Mouse (Mus musculus): ENCODE measurements around the gene Gprin2. TPM values are rescaled to one million over a fixed set of nuclear protein-coding genes. Genes with fewer than 3 reads are reported as not detected.
A peak's percentile ranks its signal among the peaks of the same experiment; 100 is the strongest.

Gprin2 gene
- polyA plus RNA-seq, 1 experiment from 2014 or later, result 3.3 TPM

DNA sequence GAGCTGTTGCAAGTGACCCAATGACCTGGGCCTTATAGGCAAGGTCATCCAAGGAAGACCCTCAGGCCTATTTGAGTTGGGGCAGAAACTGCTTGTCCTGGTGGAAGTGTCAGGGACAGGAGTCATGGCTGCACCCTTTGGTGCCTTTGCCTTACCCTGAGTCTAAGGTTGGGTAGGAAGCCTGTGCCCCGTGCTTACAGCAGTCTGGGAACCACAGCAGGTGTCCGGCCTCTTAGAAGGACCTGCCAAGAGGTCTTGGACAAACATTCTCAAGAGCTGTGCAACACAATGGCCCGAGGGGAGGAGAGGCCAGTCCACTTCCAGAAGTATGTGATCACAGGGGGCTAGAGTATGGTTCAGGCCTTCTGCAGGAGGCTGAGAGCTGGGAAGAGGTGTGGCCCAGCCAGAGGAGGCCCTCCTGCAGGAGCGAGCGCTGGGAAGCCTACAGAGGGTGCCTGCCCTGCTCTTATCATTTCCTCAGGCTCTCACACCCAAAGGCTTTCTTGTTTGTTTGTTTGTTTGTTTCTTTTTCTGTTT is 22.0 kb upstream of the Gprin2 start:
- no peaks in the 10 kb centered on the region for H3K9me3 ChIP-seq (replicated peaks)
- H3K4me2 ChIP-seq (replicated peaks), result no peak overlapping the region
- peaks cover 4% of the 10 kb centered on the region; the same call in 1 of the 2 replicates for H3K4me1 ChIP-seq
- H3K4me3 ChIP-seq, result no peak overlapping the region
- no peak overlapping the region for H3K9ac ChIP-seq
- no peaks in the 10 kb centered on the region for H3K36me3 ChIP-seq
- peaks cover 31% of the 10 kb centered on the region for H3K27me3 ChIP-seq
- H3K27ac ChIP-seq, result no peak overlapping the region
- 77% methylated on average over 5 of the region's 5 CpGs for WGBS
- ATAC-seq (ENCODE audit: low FRiP score), result no peak

DNA sequence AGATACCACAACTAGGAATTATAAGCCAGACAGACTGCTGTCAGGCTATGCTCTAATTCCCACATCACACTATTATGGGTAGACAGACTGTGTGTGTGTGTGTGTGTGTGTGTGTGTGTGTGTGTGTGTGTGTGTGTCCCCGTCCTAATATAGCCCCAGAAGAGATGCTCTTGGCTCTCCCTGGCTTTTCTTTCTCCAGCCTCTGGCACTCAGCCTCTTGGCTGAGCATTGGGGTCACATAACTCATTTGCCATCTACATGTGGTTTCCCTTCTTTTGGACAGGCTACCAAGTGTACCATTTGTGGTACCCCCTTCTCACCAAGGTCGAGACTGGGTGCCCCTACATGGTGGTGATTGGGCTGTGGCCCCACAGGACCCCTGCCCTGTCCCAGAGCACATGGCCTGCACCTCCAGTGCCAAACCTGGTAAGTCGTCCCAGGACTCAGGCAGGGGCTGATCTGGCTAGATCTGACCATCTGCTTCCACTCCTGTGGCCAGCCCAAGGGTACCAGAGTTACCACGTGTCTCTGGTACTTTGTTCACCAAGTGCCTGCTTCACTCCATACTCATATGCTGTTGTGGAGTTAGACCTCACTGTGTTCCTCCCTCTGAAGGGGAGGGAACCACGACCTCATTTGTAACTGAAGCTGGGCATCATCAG is 20.1 kb upstream of the Gprin2 start:
- Histone ChIP-seq H3K36me3 (no peaks in the 10 kb centered on the region), H3K27me3 (peaks cover 31% of the 10 kb centered on the region), H3K9ac (no peak overlapping the region), H3K4me3 (no peak overlapping the region), H3K4me2 (replicated peaks) (no peak overlapping the region), H3K27ac (no peak overlapping the region), H3K9me3 (replicated peaks) (no peaks in the 10 kb centered on the region), H3K4me1 (peaks cover 4% of the 10 kb centered on the region; the same call in 1 of the 2 replicates)
- WGBS, result 77% methylated on average over 5 of the region's 5 CpGs
- ATAC-seq (ENCODE audit: low FRiP score), result no peak

DNA sequence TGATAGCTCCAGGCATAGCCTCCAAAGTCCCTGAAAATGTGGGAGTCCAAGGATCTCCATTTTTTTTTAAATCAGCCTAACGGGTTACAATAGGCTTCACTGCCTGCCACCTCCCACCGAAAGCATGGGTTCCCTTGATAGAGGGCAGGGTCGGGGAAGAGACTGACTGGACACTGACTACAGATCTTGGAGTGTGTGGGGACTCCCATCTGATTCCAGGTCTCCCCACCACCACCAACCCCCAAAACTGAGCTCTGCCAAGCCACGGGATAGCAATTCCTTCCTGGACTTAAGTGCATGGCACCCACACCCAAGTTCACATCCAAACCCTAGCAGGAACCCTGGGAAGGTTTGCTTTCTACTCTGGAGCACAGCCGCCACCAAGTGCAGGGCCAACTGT is 19.0 kb upstream of the Gprin2 start:
- Histone ChIP-seq H3K9me3 (replicated peaks) (no peaks in the 10 kb centered on the region), H3K4me3 (no peak overlapping the region), H3K9ac (no peak overlapping the region), H3K27me3 (peaks cover 31% of the 10 kb centered on the region), H3K4me1 (peaks cover 4% of the 10 kb centered on the region; the same call in 1 of the 2 replicates), H3K4me2 (replicated peaks) (no peak overlapping the region), H3K36me3 (no peaks in the 10 kb centered on the region), H3K27ac (no peak overlapping the region)
- ATAC-seq (ENCODE audit: low FRiP score), result no peak
- 75% methylated on average over 5 of the region's 5 CpGs for WGBS

- H3K4me2 ChIP-seq (replicated peaks), result peak overlapping the region; percentile 49
- peaks cover 4% of the 10 kb centered on the region; the same call in 1 of the 2 replicates for H3K4me1 ChIP-seq
- peak; percentile 19; the same call in 1 of the 2 replicates for ATAC-seq (ENCODE audit: low FRiP score)
- no peaks in the 10 kb centered on the region for H3K36me3 ChIP-seq
- WGBS, result 6% methylated on average over 29 of the region's 29 CpGs
- peaks cover 31% of the 10 kb centered on the region for H3K27me3 ChIP-seq
- no peaks in the 10 kb centered on the region for H3K9me3 ChIP-seq (replicated peaks)
- no peak overlapping the region for H3K9ac ChIP-seq
- H3K27ac ChIP-seq, result no peak overlapping the region
- H3K4me3 ChIP-seq, result peak overlapping the region; percentile 19; the same call in 1 of the 2 replicates
Measured at GRCm38 (mm10) chr14:34219786-34220198, 18.3 kb upstream of the Gprin2 start.

GRCm38 (mm10) chr14:34219295-34219694 is 17.8 kb upstream of the Gprin2 start, which contains the start of gene Syt15:
TSS of gene Syt15 (plus strand) at chr14:34219595.
- WGBS, result 73% methylated on average over 6 of the region's 6 CpGs
- H3K9me3 ChIP-seq (replicated peaks), result no peaks in the 10 kb centered on the region
- peaks cover 31% of the 10 kb centered on the region for H3K27me3 ChIP-seq
- H3K4me1 ChIP-seq, result peaks cover 4% of the 10 kb centered on the region; the same call in 1 of the 2 replicates
- no peak within 1 kb of the TSS for H3K27ac ChIP-seq
- no peaks in the 10 kb centered on the region for H3K36me3 ChIP-seq
- H3K9ac ChIP-seq, result no peak within 1 kb of the TSS
- no peak for ATAC-seq (ENCODE audit: low FRiP score)
- H3K4me3 ChIP-seq, result peak within 1 kb of the TSS; percentile 19; the same call in 1 of the 2 replicates
- peak within 1 kb of the TSS; percentile 49 for H3K4me2 ChIP-seq (replicated peaks)

- Histone ChIP-seq H3K9me3 (replicated peaks) (no peaks in the 10 kb centered on the region), H3K4me1 (peaks cover 4% of the 10 kb centered on the region; the same call in 1 of the 2 replicates), H3K4me2 (replicated peaks) (no peak overlapping the region), H3K4me3 (no peak overlapping the region), H3K9ac (no peak overlapping the region), H3K27me3 (peaks cover 21% of the 10 kb centered on the region), H3K27ac (no peak overlapping the region), H3K36me3 (no peaks in the 10 kb centered on the region)
- whole genome bisulfite sequencing, result 74% methylated on average over 6 of the region's 6 CpGs
- no peak for ATAC-seq (ENCODE audit: low FRiP score)
Measured at GRCm38 (mm10) chr14:34215451-34216127, 14.1 kb upstream of the Gprin2 start.

GRCm38 (mm10) chr14:34209942-34210341 is 8.5 kb upstream of the Gprin2 start:
- ATAC-seq (ENCODE audit: low FRiP score), result no peak
- no peak overlapping the region for H3K27ac ChIP-seq
- no peaks in the 10 kb centered on the region for H3K27me3 ChIP-seq
- H3K4me1 ChIP-seq, result no peaks in the 10 kb centered on the region
- no peaks in the 10 kb centered on the region for H3K9me3 ChIP-seq (replicated peaks)
- H3K9ac ChIP-seq, result no peak overlapping the region
- H3K4me2 ChIP-seq (replicated peaks), result no peak overlapping the region
- no peak overlapping the region for H3K4me3 ChIP-seq
- no peaks in the 10 kb centered on the region for H3K36me3 ChIP-seq
- WGBS, result 89% methylated on average over 4 of the region's 4 CpGs

DNA sequence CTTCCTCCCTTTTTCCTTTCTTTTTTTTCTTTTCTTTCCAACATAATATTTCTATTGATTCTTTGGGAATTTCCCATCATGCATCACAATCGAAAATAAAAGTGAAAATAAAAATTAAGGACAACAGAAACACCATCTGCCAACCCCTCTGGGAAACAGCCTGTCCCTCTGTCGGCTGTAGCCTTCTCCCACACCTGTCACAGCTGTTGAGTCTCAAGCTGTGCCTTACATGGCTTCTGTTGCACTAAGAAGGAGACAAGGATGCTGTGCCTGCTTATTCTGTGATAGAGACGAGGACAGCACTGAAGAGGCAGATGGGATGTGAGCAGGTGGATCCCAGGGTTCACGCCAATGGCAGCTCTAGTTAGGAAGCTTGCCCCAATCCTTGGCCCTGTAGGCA is 7.6 kb upstream of the Gprin2 start:
- Histone ChIP-seq H3K4me2 (replicated peaks) (no peak overlapping the region), H3K27me3 (no peaks in the 10 kb centered on the region), H3K4me1 (no peaks in the 10 kb centered on the region), H3K9me3 (replicated peaks) (no peaks in the 10 kb centered on the region), H3K36me3 (no peaks in the 10 kb centered on the region), H3K4me3 (no peak overlapping the region), H3K27ac (no peak overlapping the region), H3K9ac (no peak overlapping the region)
- no peak for ATAC-seq (ENCODE audit: low FRiP score)
- 62% methylated on average over 4 of the region's 4 CpGs for WGBS

DNA sequence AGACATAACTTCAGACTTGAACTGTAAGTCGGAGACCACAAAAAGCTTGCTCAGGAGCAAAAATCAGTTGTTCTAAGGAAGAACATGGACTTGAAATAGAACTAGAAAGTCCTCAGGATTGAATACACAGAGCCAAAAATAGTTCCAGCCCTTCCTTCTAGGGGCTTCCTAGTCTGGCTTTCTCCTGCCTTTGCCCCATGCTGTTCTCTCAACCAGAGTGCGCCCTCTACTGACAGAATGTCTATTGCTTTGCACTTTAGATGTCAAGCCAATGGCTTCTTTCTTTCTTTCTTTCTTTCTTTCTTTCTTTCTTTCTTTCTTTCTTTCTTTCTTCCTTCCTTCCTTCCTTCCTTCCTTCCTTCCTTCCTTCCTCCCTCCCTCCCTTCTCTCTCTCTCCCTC is 7.2 kb upstream of the Gprin2 start:
- H3K4me1 ChIP-seq, result no peaks in the 10 kb centered on the region
- H3K4me3 ChIP-seq, result no peak overlapping the region
- H3K4me2 ChIP-seq (replicated peaks), result no peak overlapping the region
- 50% methylated on average over 2 of the region's 2 CpGs for WGBS
- no peaks in the 10 kb centered on the region for H3K9me3 ChIP-seq (replicated peaks)
- no peaks in the 10 kb centered on the region for H3K36me3 ChIP-seq
- H3K9ac ChIP-seq, result no peak overlapping the region
- no peak overlapping the region for H3K27ac ChIP-seq
- no peaks in the 10 kb centered on the region for H3K27me3 ChIP-seq
- ATAC-seq (ENCODE audit: low FRiP score), result no peak

DNA sequence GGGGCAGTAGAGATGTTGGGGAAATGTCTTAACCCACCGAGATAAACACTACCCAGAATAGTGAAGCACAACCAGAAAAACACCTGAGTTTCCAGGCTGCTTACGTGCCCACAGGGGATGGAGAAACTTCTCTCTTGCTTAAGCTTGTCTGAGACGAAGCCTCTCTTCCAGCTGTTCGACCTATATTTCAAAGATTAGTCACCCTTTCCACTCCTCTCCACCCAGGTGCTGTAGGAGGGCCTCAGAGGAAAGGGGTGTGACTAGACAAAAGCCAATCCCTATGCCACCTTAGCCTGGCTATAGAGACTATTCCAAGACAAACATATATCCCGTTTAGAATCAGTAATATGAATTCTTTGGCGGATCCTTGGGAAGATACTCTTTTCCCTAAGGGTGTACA is 6.5 kb upstream of the Gprin2 start:
- Histone ChIP-seq H3K9me3 (replicated peaks) (no peaks in the 10 kb centered on the region), H3K4me3 (no peak overlapping the region), H3K27me3 (no peaks in the 10 kb centered on the region; the same call in 1 of the 2 replicates), H3K27ac (no peak overlapping the region), H3K9ac (no peak overlapping the region), H3K4me1 (no peaks in the 10 kb centered on the region), H3K36me3 (no peaks in the 10 kb centered on the region), H3K4me2 (replicated peaks) (no peak overlapping the region)
- 78% methylated on average over 6 of the region's 6 CpGs for WGBS
- no peak for ATAC-seq (ENCODE audit: low FRiP score)

GRCm38 (mm10) chr14:34200738-34201230 is 669 bp downstream of the Gprin2 start:
- Histone ChIP-seq H3K27ac (peak overlapping the region; percentile 65), H3K9ac (peak overlapping the region; percentile 74), H3K36me3 (no peaks in the 10 kb centered on the region), H3K4me1 (peaks cover 6% of the 10 kb centered on the region), H3K4me2 (replicated peaks) (peak overlapping the region; percentile 93), H3K9me3 (replicated peaks) (no peaks in the 10 kb centered on the region), H3K4me3 (peak overlapping the region; percentile 80), H3K27me3 (peaks cover 15% of the 10 kb centered on the region)
- WGBS, result 2% methylated on average over 19 of the region's 19 CpGs
- ATAC-seq (ENCODE audit: low FRiP score), result peak; percentile 82

GRCm38 (mm10) chr14:34196706-34197105 is 4.7 kb downstream of the Gprin2 start:
- Histone ChIP-seq H3K4me2 (replicated peaks) (no peak overlapping the region), H3K9ac (no peak overlapping the region), H3K4me3 (no peak overlapping the region), H3K27ac (no peak overlapping the region), H3K27me3 (peaks cover 9% of the 10 kb centered on the region; the same call in 1 of the 2 replicates), H3K36me3 (0 out of 2 replicates have a peak, but pooled peaks cover 7% of the 10 kb centered on the region), H3K9me3 (replicated peaks) (no peaks in the 10 kb centered on the region), H3K4me1 (peaks cover 6% of the 10 kb centered on the region)
- ATAC-seq (ENCODE audit: low FRiP score), result no peak
- 59% methylated on average over 4 of the region's 4 CpGs for WGBS
